Mouse (Mus musculus): ENCODE measurements around the gene Opalin.
A peak's percentile ranks its signal among the peaks of the same experiment; 100 is the strongest.

- TF ChIP-seq CEBPB (IDR thresholded peaks at IDR 0.05; ENCODE audit: low read depth) (no peak), CTCF (IDR thresholded peaks at IDR 0.05; ENCODE audit: control insufficient read depth, insufficient read depth, insufficient read length) (peak; percentile 53), MYOG (IDR thresholded peaks at IDR 0.05; ENCODE audit: control insufficient read depth, extremely low read depth, insufficient read length) (no peak), FOSL1 (IDR thresholded peaks at IDR 0.05; ENCODE audit: insufficient read depth, low read length, poor library complexity, severe bottlenecking) (no peak)
Observed at GRCm38 (mm10) chr19:41089833-41090232, 12.9 kb upstream of the Opalin start.
